Mouse (Mus musculus): ENCODE results near the gene Rnf224. TPM values are rescaled to one million over a fixed set of nuclear protein-coding genes. Genes with fewer than 3 reads are reported as not detected.
A peak's percentile ranks its signal among the peaks of the same experiment; 100 is the strongest.

Rnf224 gene
- polyA plus RNA-seq (2012; rRNA removed) = not detected in 2 replicates

- TF ChIP-seq POLR2A (IDR thresholded peaks at IDR 0.05; ENCODE audit: borderline replicate concordance, insufficient read depth, low read length) (no peak), CTCF (IDR thresholded peaks at IDR 0.05; ENCODE audit: borderline replicate concordance, insufficient read depth, low read depth, low read length) (no peak)
- no peak for DNase-seq
- H3K27me3 ChIP-seq (ENCODE audit: control insufficient read depth, insufficient read depth, low read length) = no peaks in the 10 kb centered on the region
- peaks cover 11% of the 10 kb centered on the region for H3K4me1 ChIP-seq (ENCODE audit: control insufficient read depth, insufficient read depth, low read length)
- H3K4me3 ChIP-seq (replicated peaks; ENCODE audit: insufficient read depth, low read depth, low read length) = no peak within 1 kb of the TSS
- 43% methylated on average over 8 of the region's 8 CpGs for WGBS
- H3K27ac ChIP-seq (ENCODE audit: insufficient read depth, low read length) = no peak within 1 kb of the TSS
These were observed at the start of gene Rnf224 for GRCm38 (mm10) chr2:25236614-25237013. Rnf224 (minus strand) TSS chr2:25236787.

- 69% methylated on average over 1 of the region's 1 CpGs for WGBS
- no peaks in the 10 kb centered on the region for H3K27me3 ChIP-seq (ENCODE audit: control insufficient read depth, insufficient read depth, low read length)
- peak overlapping the region; percentile 10; the same call in 1 of the 2 replicates for H3K27ac ChIP-seq (ENCODE audit: insufficient read depth, low read length)
- H3K4me1 ChIP-seq (ENCODE audit: control insufficient read depth, insufficient read depth, low read length) = peaks cover 47% of the 10 kb centered on the region
- peak in 1 of 2 experiments; percentile 32 for DNase-seq
- no peak for TF ChIP-seq CTCF (IDR thresholded peaks at IDR 0.05; ENCODE audit: borderline replicate concordance, insufficient read depth, low read depth, low read length)
- TF ChIP-seq POLR2A (IDR thresholded peaks at IDR 0.05; ENCODE audit: borderline replicate concordance, insufficient read depth, low read length) = 0 out of 2 replicates have a peak, but pooled peaks have one; percentile 2
- no peak overlapping the region for H3K4me3 ChIP-seq (replicated peaks; ENCODE audit: insufficient read depth, low read depth, low read length)
These were observed 49.7 kb upstream of the Rnf224 start for GRCm38 (mm10) chr2:25286314-25286713.

GRCm38 (mm10) chr2:25285551-25285950, 49.0 kb upstream of the Rnf224 start:
- no peak overlapping the region for H3K4me3 ChIP-seq (replicated peaks; ENCODE audit: insufficient read depth, low read depth, low read length)
- DNase-seq = no peak
- TF ChIP-seq CTCF (IDR thresholded peaks at IDR 0.05; ENCODE audit: borderline replicate concordance, insufficient read depth, low read depth, low read length) (no peak), POLR2A (IDR thresholded peaks at IDR 0.05; ENCODE audit: borderline replicate concordance, insufficient read depth, low read length) (no peak)
- H3K27me3 ChIP-seq (ENCODE audit: control insufficient read depth, insufficient read depth, low read length) = no peaks in the 10 kb centered on the region
- WGBS = 80% methylated on average over 2 of the region's 2 CpGs
- no peak overlapping the region for H3K27ac ChIP-seq (ENCODE audit: insufficient read depth, low read length)
- peaks cover 40% of the 10 kb centered on the region for H3K4me1 ChIP-seq (ENCODE audit: control insufficient read depth, insufficient read depth, low read length)

- no peak for TF ChIP-seq POLR2A (IDR thresholded peaks at IDR 0.05; ENCODE audit: borderline replicate concordance, insufficient read depth, low read length)
- TF ChIP-seq CTCF (IDR thresholded peaks at IDR 0.05; ENCODE audit: borderline replicate concordance, insufficient read depth, low read depth, low read length) = peak; percentile 85
- 52% methylated on average over 13 of the region's 13 CpGs for WGBS
- Histone ChIP-seq H3K4me1 (ENCODE audit: control insufficient read depth, insufficient read depth, low read length) (no peaks in the 10 kb centered on the region), H3K27me3 (ENCODE audit: control insufficient read depth, insufficient read depth, low read length) (no peaks in the 10 kb centered on the region), H3K27ac (ENCODE audit: insufficient read depth, low read length) (no peak overlapping the region), H3K4me3 (replicated peaks; ENCODE audit: insufficient read depth, low read depth, low read length) (no peak overlapping the region)
- peak; percentile 81 to 88 for DNase-seq
These were observed 42.6 kb upstream of the Rnf224 start for GRCm38 (mm10) chr2:25278928-25279882.

GRCm38 (mm10) chr2:25273010-25273409, 36.4 kb upstream of the Rnf224 start:
- Histone ChIP-seq H3K4me3 (replicated peaks; ENCODE audit: insufficient read depth, low read depth, low read length) (peak overlapping the region; percentile 83), H3K27me3 (ENCODE audit: control insufficient read depth, insufficient read depth, low read length) (no peaks in the 10 kb centered on the region), H3K27ac (ENCODE audit: insufficient read depth, low read length) (no peak overlapping the region), H3K4me1 (ENCODE audit: control insufficient read depth, insufficient read depth, low read length) (peaks cover 29% of the 10 kb centered on the region)
- WGBS = 30% methylated on average over 16 of the region's 16 CpGs
- TF ChIP-seq CTCF (IDR thresholded peaks at IDR 0.05; ENCODE audit: borderline replicate concordance, insufficient read depth, low read depth, low read length) (no peak), POLR2A (IDR thresholded peaks at IDR 0.05; ENCODE audit: borderline replicate concordance, insufficient read depth, low read length) (no peak)
- DNase-seq = no peak

- no peak overlapping the region for H3K27ac ChIP-seq (ENCODE audit: insufficient read depth, low read length)
These were observed 35.9 kb upstream of the Rnf224 start for GRCm38 (mm10) chr2:25272515-25272914.

GRCm38 (mm10) chr2:25271827-25272511, 35.4 kb upstream of the Rnf224 start, which contains the start of the genes Ssna1 and Anapc2:
Ssna1 (minus strand) TSS chr2:25272438.
Anapc2 (plus strand) TSS chr2:25272478.
- WGBS = under 1% methylated on average over 55 of the region's 55 CpGs

More at GRCm38 (mm10) chr2:25272515-25272914, 35.9 kb upstream of the Rnf224 start:
- H3K27me3 ChIP-seq (ENCODE audit: control insufficient read depth, insufficient read depth, low read length) = no peaks in the 10 kb centered on the region
- under 1% methylated on average over 29 of the region's 29 CpGs for WGBS
- TF ChIP-seq POLR2A (IDR thresholded peaks at IDR 0.05; ENCODE audit: borderline replicate concordance, insufficient read depth, low read length) = no peak
- no peak for TF ChIP-seq CTCF (IDR thresholded peaks at IDR 0.05; ENCODE audit: borderline replicate concordance, insufficient read depth, low read depth, low read length)
- H3K4me1 ChIP-seq (ENCODE audit: control insufficient read depth, insufficient read depth, low read length) = peaks cover 34% of the 10 kb centered on the region
- no peak for DNase-seq
- peak overlapping the region; percentile 83 for H3K4me3 ChIP-seq (replicated peaks; ENCODE audit: insufficient read depth, low read depth, low read length)

More at GRCm38 (mm10) chr2:25271827-25272511, 35.4 kb upstream of the Rnf224 start, which contains the start of the genes Ssna1 and Anapc2:
- DNase-seq = peak; percentile 97 to 99
- H3K27ac ChIP-seq (ENCODE audit: insufficient read depth, low read length) = peak within 1 kb of the TSS; percentile 2; the same call in 1 of the 2 replicates
- peak within 1 kb of the TSS; percentile 83 for H3K4me3 ChIP-seq (replicated peaks; ENCODE audit: insufficient read depth, low read depth, low read length)
- TF ChIP-seq POLR2A (IDR thresholded peaks at IDR 0.05; ENCODE audit: borderline replicate concordance, insufficient read depth, low read length) = peak; percentile 79
- TF ChIP-seq CTCF (IDR thresholded peaks at IDR 0.05; ENCODE audit: borderline replicate concordance, insufficient read depth, low read depth, low read length) = peak; percentile 33; the same call in 1 of the 2 replicates
- H3K27me3 ChIP-seq (ENCODE audit: control insufficient read depth, insufficient read depth, low read length) = no peaks in the 10 kb centered on the region
- H3K4me1 ChIP-seq (ENCODE audit: control insufficient read depth, insufficient read depth, low read length) = peaks cover 40% of the 10 kb centered on the region

Measured in cerebellum, adult 2 months (tissue).